Mouse (Mus musculus) midbrain, embryonic 16.5 days (tissue): ENCODE results near the gene Wdr27. TPM values are rescaled to one million over a fixed set of nuclear protein-coding genes. Genes with fewer than 3 reads are reported as not detected.

ENCODE experiments used
- ATAC-seq: fragments of 200-750 bp; cut with Nextera tagmentation; 2 replicates; pipeline ENCODE4 v1.8.0; 2017; ENCODE audit warnings: moderate TSS enrichment
- H3K27ac ChIP-seq: fragments of 300-500 bp; sonication (generic); 2 replicates; pipeline ENCODE4 v1.5.1; 2014; ENCODE audit warnings: mild to moderate bottlenecking, low read length, mixed read lengths
- H3K27me3 ChIP-seq: fragments of 300-500 bp; sonication (generic); 2 replicates; pipeline ENCODE4 v1.6.1; 2014; ENCODE audit warnings: low read depth, low read length, mixed read lengths; ENCODE audit not compliant: control insufficient read depth, insufficient read depth
- H3K36me3 ChIP-seq: fragments of 300-500 bp; sonication (generic); 2 replicates; pipeline ENCODE4 v1.6.1; 2014; ENCODE audit warnings: mild to moderate bottlenecking, low read length, moderate library complexity, mixed read lengths; ENCODE audit not compliant: control insufficient read depth, insufficient read depth
- H3K4me1 ChIP-seq: fragments of 300-500 bp; sonication (generic); 2 replicates; pipeline ENCODE4 v1.6.1; 2014; ENCODE audit warnings: mild to moderate bottlenecking, low read length, mixed read lengths; ENCODE audit not compliant: control insufficient read depth, insufficient read depth
- H3K4me2 ChIP-seq: fragments of 300-500 bp; sonication (generic); 2 replicates; pipeline ENCODE4 v1.6.1; 2014; ENCODE audit warnings: mild to moderate bottlenecking, low read length, mixed read lengths
- H3K4me3 ChIP-seq: fragments of 300-500 bp; sonication (generic); 2 replicates; pipeline ENCODE4 v1.5.1; 2014; ENCODE audit warnings: low read depth, mild to moderate bottlenecking, low read length, moderate library complexity, mixed read lengths
- H3K9ac ChIP-seq: fragments of 300-500 bp; sonication (generic); 2 replicates; pipeline ENCODE4 v1.6.1; 2014; ENCODE audit warnings: low read depth, low read length, mixed read lengths
- H3K9me3 ChIP-seq: fragments of 300-500 bp; sonication (generic); replicated peaks from 2 replicates; pipeline ENCODE4 v1.6.1; 2014; ENCODE audit warnings: mild to moderate bottlenecking, low read length, mixed read lengths; ENCODE audit not compliant: control insufficient read depth, poor library complexity, severe bottlenecking
- whole genome bisulfite sequencing: fragments of 180-500 bp; shearing (Covaris S2); extraction: QIAGEN DNeasy Blood & Tissue Kit; methylation state at CpG from one replicate; pipeline ENCODE4 v1.1.7; 2014; 5-methylcytosine and 5-hydroxymethylcytosine counted together
- polyA plus RNA-seq: library from polyadenylated mRNA; unstranded; fragments of >200 nt; fragmentation: Nextera tagmentation; extraction: Ambion mirVana; gene quantifications from 2 replicates; pipeline ENCODE4 v1.2.1, GENCODE M21; 2015

The Wdr27 gene
- polyA plus RNA-seq, 1 experiment from 2014 or later, result 8.8 TPM

- ATAC-seq, result no peak
- H3K4me1 ChIP-seq, result no peaks in the 10 kb centered on the region
- 76% methylated on average over 3 of the region's 3 CpGs for WGBS
These were observed 126.9 kb downstream of the Wdr27 start for GRCm38 (mm10) chr17:14816107-14816506.

GRCm38 (mm10) chr17:14815304-14815703 lies 127.7 kb downstream of the Wdr27 start:
- H3K4me2 ChIP-seq, result no peak overlapping the region
- H3K4me1 ChIP-seq, result no peaks in the 10 kb centered on the region
- no peak for ATAC-seq
- no peaks in the 10 kb centered on the region for H3K36me3 ChIP-seq
- no peak overlapping the region for H3K27ac ChIP-seq
- H3K27me3 ChIP-seq, result no peaks in the 10 kb centered on the region
- H3K9me3 ChIP-seq, result no peaks in the 10 kb centered on the region
- no peak overlapping the region for H3K4me3 ChIP-seq
- no peak overlapping the region for H3K9ac ChIP-seq
- 69% methylated on average over 5 of the region's 5 CpGs for WGBS

More at GRCm38 (mm10) chr17:14816107-14816506, 126.9 kb downstream of the Wdr27 start:
- Histone ChIP-seq H3K27ac (no peak overlapping the region), H3K9ac (no peak overlapping the region), H3K27me3 (no peaks in the 10 kb centered on the region), H3K4me3 (no peak overlapping the region), H3K9me3 (no peaks in the 10 kb centered on the region), H3K36me3 (no peaks in the 10 kb centered on the region), H3K4me2 (no peak overlapping the region)

GRCm38 (mm10) chr17:14812631-14813030 lies 130.3 kb downstream of the Wdr27 start:
- Histone ChIP-seq H3K9ac (no peak overlapping the region), H3K4me1 (no peaks in the 10 kb centered on the region), H3K36me3 (no peaks in the 10 kb centered on the region), H3K4me3 (no peak overlapping the region), H3K27ac (no peak overlapping the region), H3K27me3 (no peaks in the 10 kb centered on the region), H3K9me3 (no peaks in the 10 kb centered on the region), H3K4me2 (no peak overlapping the region)
- no peak for ATAC-seq
- 88% methylated on average over 6 of the region's 6 CpGs for WGBS

GRCm38 (mm10) chr17:14812033-14812432 lies 130.9 kb downstream of the Wdr27 start:
- no peak for ATAC-seq
- WGBS, result 84% methylated on average over 8 of the region's 8 CpGs
- Histone ChIP-seq H3K4me3 (no peak overlapping the region), H3K27me3 (no peaks in the 10 kb centered on the region), H3K27ac (no peak overlapping the region), H3K4me1 (no peaks in the 10 kb centered on the region), H3K9ac (no peak overlapping the region), H3K9me3 (no peaks in the 10 kb centered on the region), H3K36me3 (no peaks in the 10 kb centered on the region), H3K4me2 (no peak overlapping the region)

DNA sequence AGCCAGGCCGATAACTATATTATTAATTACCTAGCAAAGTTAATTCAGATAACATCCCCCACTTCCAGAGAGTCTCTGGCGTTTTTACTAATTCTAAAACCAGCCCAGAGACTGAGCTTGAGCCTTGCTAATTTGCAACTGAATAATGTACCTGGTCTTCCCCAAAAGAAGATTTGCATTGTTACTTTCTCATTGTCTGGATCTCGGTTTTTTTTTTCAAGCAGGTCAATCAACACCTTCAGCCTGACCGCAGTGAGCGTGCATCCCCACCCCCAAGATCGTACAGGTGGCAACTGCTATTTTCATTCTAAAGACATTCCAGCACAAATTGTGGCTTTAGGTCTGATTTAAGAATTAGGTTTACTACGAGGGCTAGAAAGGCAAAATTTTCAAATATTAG lies 136.2 kb downstream of the Wdr27 start:
- 86% methylated on average over 7 of the region's 7 CpGs for WGBS
- Histone ChIP-seq H3K4me2 (no peak overlapping the region), H3K27ac (no peak overlapping the region), H3K9ac (no peak overlapping the region), H3K27me3 (no peaks in the 10 kb centered on the region), H3K36me3 (no peaks in the 10 kb centered on the region), H3K4me3 (no peak overlapping the region), H3K4me1 (no peaks in the 10 kb centered on the region), H3K9me3 (no peaks in the 10 kb centered on the region)
- no peak for ATAC-seq

DNA sequence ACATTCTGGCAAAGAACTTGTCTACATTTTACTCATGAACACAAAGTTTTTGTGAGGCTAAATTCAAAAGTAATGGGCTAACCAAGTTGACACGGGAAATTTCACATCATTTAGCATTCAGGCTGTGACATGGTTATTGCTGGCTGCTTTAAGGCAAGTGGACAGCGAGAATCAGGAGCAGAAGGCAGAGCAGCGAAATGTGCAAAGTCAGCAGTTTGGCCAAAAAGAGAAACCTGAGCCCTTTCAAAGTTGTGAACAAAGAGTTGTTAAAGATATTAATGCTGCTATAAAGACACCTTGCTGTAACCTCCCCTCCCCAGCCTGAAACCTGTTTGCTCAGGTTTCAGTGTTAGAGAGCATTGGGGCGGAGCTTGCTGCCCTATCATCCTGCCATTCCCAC lies 143.7 kb downstream of the Wdr27 start:
- Histone ChIP-seq H3K36me3 (no peaks in the 10 kb centered on the region), H3K9me3 (no peaks in the 10 kb centered on the region), H3K9ac (no peak overlapping the region), H3K27ac (no peak overlapping the region), H3K27me3 (no peaks in the 10 kb centered on the region), H3K4me3 (no peak overlapping the region), H3K4me2 (no peak overlapping the region), H3K4me1 (no peaks in the 10 kb centered on the region)
- no peak for ATAC-seq
- 87% methylated on average over 4 of the region's 4 CpGs for WGBS

- H3K4me2 ChIP-seq, result no peak overlapping the region
- H3K27me3 ChIP-seq, result no peaks in the 10 kb centered on the region
- 95% methylated on average over 4 of the region's 4 CpGs for WGBS
- H3K4me1 ChIP-seq, result no peaks in the 10 kb centered on the region
- no peak overlapping the region for H3K4me3 ChIP-seq
- H3K9ac ChIP-seq, result no peak overlapping the region
- H3K27ac ChIP-seq, result no peak overlapping the region
- H3K36me3 ChIP-seq, result no peaks in the 10 kb centered on the region
- H3K9me3 ChIP-seq, result peaks cover 8% of the 10 kb centered on the region; the same call in 1 of the 2 replicates
- no peak for ATAC-seq
These were observed 147.9 kb downstream of the Wdr27 start for GRCm38 (mm10) chr17:14795074-14795473.

DNA sequence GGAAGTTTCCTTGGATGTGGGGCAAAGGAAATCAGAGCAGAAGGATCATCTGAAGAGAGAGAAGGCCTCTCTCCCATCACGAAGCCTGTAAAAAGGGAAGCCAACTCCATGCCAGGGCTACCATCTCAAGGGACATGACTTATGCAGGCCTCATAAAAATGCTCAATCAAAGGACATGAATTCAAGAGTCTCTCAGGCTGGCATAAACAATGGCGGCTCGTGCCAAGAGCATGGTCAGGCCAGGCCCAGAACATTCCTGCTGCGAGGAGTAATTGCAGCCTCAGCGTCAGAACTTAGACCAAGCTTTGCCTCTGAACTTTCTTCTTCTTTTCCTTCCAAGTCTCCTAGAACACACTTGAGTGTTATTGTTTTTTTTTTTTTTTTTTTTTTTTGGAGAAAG lies 163.6 kb downstream of the Wdr27 start:
- Histone ChIP-seq H3K4me1 (no peaks in the 10 kb centered on the region), H3K4me2 (no peak overlapping the region), H3K27ac (no peak overlapping the region), H3K9ac (no peak overlapping the region), H3K36me3 (no peaks in the 10 kb centered on the region), H3K9me3 (no peaks in the 10 kb centered on the region), H3K27me3 (no peaks in the 10 kb centered on the region), H3K4me3 (no peak overlapping the region)
- WGBS, result 94% methylated on average over 5 of the region's 5 CpGs
- no peak for ATAC-seq

DNA sequence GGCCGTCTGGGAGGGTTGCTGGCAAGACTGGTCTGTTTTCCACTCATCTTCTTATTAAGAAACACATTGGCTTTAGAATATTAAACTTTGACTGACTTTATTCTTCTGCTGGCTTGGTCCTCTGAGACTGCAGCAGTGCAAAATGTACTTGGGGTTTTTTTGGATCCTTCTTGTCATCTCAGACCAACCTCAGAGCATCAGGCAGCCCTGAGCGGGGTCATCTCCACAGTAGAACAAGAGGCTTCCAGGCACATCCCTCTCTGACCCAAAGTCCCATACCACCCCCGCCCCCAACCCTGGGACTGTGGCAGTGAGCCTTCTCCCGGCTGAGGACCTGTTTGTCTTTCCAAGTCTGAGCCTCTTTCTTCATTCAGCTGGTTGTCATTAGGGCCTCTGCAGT lies 171.6 kb downstream of the Wdr27 start:
- no peak overlapping the region for H3K9ac ChIP-seq
- 75% methylated on average over 4 of the region's 4 CpGs for WGBS
- ATAC-seq, result no peak
- no peaks in the 10 kb centered on the region for H3K36me3 ChIP-seq
- H3K27ac ChIP-seq, result no peak overlapping the region
- no peaks in the 10 kb centered on the region for H3K27me3 ChIP-seq
- no peaks in the 10 kb centered on the region for H3K4me1 ChIP-seq
- H3K4me2 ChIP-seq, result no peak overlapping the region
- H3K9me3 ChIP-seq, result no peaks in the 10 kb centered on the region
- no peak overlapping the region for H3K4me3 ChIP-seq

DNA sequence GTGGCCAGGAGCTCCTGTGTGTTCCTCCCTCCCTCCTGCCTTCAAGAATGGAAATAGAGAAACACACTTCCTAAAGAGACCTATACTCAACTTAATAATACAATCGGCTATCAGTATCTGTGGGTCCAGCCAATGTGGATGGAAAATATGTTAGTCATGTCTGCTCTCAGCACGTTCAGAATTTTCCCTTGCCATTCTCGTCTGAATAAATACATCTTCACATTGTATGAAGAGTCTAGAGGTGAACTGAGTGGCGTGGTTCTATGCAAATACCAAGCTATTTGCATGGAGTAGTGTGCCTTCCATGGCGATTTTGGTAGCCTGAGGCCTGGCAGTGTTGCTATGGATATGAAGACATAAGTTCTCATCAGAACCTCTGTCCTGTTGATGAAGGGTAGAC lies 172.6 kb downstream of the Wdr27 start:
- H3K4me1 ChIP-seq, result no peaks in the 10 kb centered on the region
- no peaks in the 10 kb centered on the region for H3K27me3 ChIP-seq
- WGBS, result 78% methylated on average over 5 of the region's 5 CpGs
- no peak overlapping the region for H3K27ac ChIP-seq
- no peak overlapping the region for H3K9ac ChIP-seq
- no peaks in the 10 kb centered on the region for H3K9me3 ChIP-seq
- no peak overlapping the region for H3K4me3 ChIP-seq
- no peak for ATAC-seq
- no peaks in the 10 kb centered on the region for H3K36me3 ChIP-seq
- H3K4me2 ChIP-seq, result no peak overlapping the region
